Mouse (Mus musculus) effector memory CD4-positive, alpha-beta T cell, adult 5 months (primary cell): ENCODE results near the gene Rhox2g. TPM values are rescaled to one million over a fixed set of nuclear protein-coding genes. Genes with fewer than 3 reads are reported as not detected.

Experiments
- polyA plus RNA-seq: library from polyadenylated mRNA; unstranded; fragments of 100-300 nt; shearing (Covaris generic); gene quantifications from one replicate; pipeline ENCODE4 v1.2.1, GENCODE M21; 2017

Gene Rhox2g
- not detected for polyA plus RNA-seq

DNA sequence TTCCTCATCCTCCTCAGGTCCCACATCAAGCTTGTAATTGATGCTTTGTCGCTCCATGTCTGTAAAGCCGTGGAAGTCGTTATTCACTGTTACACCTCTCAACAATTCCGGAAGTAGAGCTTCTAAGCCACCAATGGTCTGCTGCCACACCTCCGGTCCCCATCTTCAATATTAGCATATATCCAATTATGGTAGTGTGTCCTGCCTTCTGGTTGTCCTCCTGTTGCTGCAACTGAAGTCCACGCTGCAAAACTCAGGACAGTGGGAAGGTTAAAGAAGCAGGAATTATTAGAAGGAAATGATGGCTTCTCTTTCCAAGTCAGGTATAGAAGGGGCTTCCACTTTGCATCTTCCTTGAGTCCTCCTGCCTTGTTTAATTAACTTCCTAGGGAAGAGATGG, at the start of gene Rhox2g:
Rhox2g (minus strand) TSS at position 101 of the 400 bp plus-strand sequence.

GRCm38 (mm10) chrX:37673177-37673576, 29.9 kb upstream of the Rhox2g start, which contains the start of gene Rhox2h:
Gene Rhox2h (minus strand): TSS chrX:37673277.

GRCm38 (mm10) chrX:37668664-37669063, 25.4 kb upstream of the Rhox2g start, which contains the start of gene Rhox3h:
Gene Rhox3h (minus strand): TSS chrX:37668764.

GRCm38 (mm10) chrX:37651227-37651626, 8.0 kb upstream of the Rhox2g start, which contains the start of gene Rhox4g:
Gene Rhox4g (minus strand): TSS chrX:37651327.

DNA sequence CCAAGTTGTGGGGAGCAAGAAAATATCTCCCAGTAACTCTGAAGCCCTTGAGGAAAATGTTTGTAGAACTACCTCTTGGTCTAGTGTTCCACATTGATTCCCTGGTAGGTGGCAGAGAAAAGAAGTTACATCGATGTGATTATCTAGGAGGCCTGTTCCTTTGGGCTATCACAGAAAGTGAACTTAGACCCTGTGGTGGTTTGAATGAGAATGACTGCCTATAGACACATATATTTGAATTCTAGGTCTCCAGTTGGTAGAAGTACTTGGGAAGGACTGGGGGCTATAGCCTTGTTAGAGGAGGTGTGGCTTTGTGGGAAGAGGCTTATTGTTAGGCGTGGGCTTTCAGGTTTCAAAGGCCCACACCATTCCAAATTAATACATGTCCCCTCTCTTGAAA, 14.8 kb downstream of the Rhox2g start, which contains the start of gene Rhox3g:
Rhox3g (minus strand) TSS at position 101 of the 400 bp plus-strand sequence.

GRCm38 (mm10) chrX:37607604-37608003, 35.7 kb downstream of the Rhox2g start, which contains the start of gene Rhox4f:
Gene Rhox4f (minus strand): TSS chrX:37607704.

Other genes with a start within 250 kb of the Rhox2g start
- not detected for gene Rhox2b, start 231.4 kb downstream of the Rhox2g start, polyA plus RNA-seq
- not detected for gene Rhox4b, start 211.0 kb downstream of the Rhox2g start, polyA plus RNA-seq
- not detected for gene Rhox2c, start 189.8 kb downstream of the Rhox2g start, polyA plus RNA-seq
- not detected for gene Rhox3c, start 184.9 kb downstream of the Rhox2g start, polyA plus RNA-seq
- gene Rhox4c, start 163.1 kb downstream of the Rhox2g start, polyA plus RNA-seq: not detected
- not detected for gene Rhox2d, start 150.0 kb downstream of the Rhox2g start, polyA plus RNA-seq
- gene Rhox4d, start 129.1 kb downstream of the Rhox2g start, polyA plus RNA-seq: not detected
- not detected for gene Rhox2e, start 113.0 kb downstream of the Rhox2g start, polyA plus RNA-seq
- gene Rhox3e, start 101.5 kb downstream of the Rhox2g start, polyA plus RNA-seq: not detected
- gene Rhox4e, start 86.1 kb downstream of the Rhox2g start, polyA plus RNA-seq: 0.61 TPM
- not detected for gene Rhox2f, start 72.1 kb downstream of the Rhox2g start, polyA plus RNA-seq
- not detected for gene Rhox3f, start 62.5 kb downstream of the Rhox2g start, polyA plus RNA-seq
- 0.22 TPM for gene Rhox4f, start 35.8 kb downstream of the Rhox2g start, polyA plus RNA-seq
- not detected for gene Rhox3g, start 14.9 kb downstream of the Rhox2g start, polyA plus RNA-seq
- gene Rhox4g, start 7.9 kb upstream of the Rhox2g start, polyA plus RNA-seq: not detected
- not detected for gene Rhox3h, start 25.3 kb upstream of the Rhox2g start, polyA plus RNA-seq
- gene Rhox2h, start 29.8 kb upstream of the Rhox2g start, polyA plus RNA-seq: not detected
- not detected for gene Rhox5, start 161.4 kb upstream of the Rhox2g start, polyA plus RNA-seq
- not detected for gene Rhox6, start 183.4 kb upstream of the Rhox2g start, polyA plus RNA-seq
- gene Rhox7a, start 188.2 kb upstream of the Rhox2g start, polyA plus RNA-seq: not detected
- gene Rhox8, start 235.5 kb upstream of the Rhox2g start, polyA plus RNA-seq: not detected